Mouse (Mus musculus) subcutaneous adipose tissue, adult 2 months (tissue): ENCODE measurements around the gene Atf6. TPM values are rescaled to one million over a fixed set of nuclear protein-coding genes. Genes with fewer than 3 reads are reported as not detected.

ENCODE experiments used
- polyA plus RNA-seq: library from polyadenylated mRNA; depleted of rRNA; stranded (reverse); fragments of >200 nt; gene quantifications from 2 replicates; pipeline ENCODE4 v1.2.3, GENCODE M21; 2012; ENCODE audit warnings: low replicate concordance; rRNA removed

Gene Atf6
- 16.3 and 17.5 TPM in 2 replicates for polyA plus RNA-seq

DNA sequence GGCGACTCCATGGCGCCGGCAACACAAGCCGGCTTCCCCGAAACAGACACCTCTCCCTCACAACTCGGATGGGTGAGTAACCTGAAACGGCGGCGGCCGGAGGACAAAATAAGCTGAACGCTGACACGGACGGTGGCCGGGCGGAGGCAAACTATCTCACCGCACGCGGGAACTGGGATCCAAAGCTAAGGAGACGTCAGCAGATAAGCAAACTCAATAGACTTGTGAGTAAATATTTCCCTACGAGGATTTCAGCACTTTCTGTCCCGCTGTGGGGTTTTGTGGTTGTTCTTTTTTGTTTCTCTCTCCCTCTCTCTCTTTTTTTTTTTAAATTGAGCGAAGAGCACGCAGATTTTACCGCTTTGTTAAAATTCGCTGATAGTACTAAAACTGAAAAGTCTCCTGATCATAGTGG, at the start of gene Atf6:
Atf6 (minus strand) TSS at position 81 of the 415 bp plus-strand sequence.

DNA sequence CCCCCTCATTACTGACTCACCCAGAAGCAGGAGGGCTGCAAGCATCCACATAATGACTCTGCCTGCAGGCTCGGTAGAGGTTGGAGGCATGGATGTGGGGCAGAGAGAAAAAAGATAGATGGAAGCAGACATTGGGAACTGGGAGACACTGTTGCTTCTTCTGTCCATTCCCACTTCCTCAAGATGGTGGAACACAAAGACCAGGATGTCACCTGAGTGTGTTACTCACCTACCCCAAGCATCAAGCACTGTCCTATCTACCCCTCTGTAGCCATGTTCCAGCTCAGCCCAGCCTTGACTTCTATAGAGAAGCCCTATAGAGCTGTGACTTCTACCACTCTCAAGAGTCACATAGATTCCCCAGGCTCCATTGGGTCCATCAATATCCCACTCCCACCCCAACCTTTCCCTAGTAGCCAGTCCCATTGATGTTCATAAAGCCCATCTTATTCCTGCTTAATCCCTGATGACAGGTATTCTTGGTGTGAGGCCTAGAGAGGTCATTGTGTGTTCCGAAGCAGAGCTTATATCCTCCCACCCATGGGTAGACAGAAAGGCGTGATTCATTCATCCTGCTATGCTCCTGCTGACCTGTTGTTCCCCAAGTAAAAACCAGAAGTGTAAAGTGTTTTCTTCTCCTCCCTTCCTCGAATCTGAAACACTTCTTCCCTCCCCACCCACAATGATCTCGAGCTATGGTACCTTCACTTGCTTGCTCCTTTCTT, 45.5 kb upstream of the Atf6 start, which contains the start of gene Fcrlb:
Fcrlb (minus strand) TSS at position 51 of the 725 bp plus-strand sequence.

DNA sequence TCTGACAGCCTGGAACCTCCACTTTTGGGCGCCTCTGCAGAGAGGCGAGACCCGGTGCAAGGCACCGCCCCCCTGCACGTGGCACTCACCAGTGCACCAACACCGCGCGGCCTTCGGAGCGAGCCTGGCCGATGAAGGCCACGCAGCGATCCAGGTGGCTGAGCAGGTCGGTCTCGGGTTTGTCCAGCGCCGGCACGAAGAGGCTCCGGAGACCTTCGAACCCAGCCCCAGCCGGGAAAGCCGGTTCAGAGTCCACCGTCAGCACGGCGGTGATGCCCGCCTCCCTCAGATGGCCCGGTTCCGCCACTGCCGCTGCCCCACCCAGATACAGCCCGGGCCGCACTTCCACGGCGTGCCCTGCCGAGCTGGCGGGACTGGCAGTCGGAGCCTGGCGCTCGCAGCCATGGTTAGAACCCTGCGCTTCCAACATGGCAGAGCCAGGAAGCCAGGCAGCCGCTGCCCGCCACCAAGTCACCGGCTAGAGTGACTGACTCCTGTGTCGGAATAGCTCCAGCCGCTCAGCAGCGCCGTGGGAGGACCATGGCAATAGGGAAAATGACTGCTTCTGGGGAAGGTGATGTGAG, 17.5 kb upstream of the Atf6 start, which contains the start of the genes Gm26620 and Dusp12:
Gm26620 (plus strand) TSS at position 88 of the 584 bp plus-strand sequence.
Dusp12 (minus strand) TSS at position 563 of the 584 bp plus-strand sequence.

Other genes starting within 250 kb of the Atf6 start
- gene Olfml2b, start 223.2 kb downstream of the Atf6 start, polyA plus RNA-seq, result 26.7 and 34.6 TPM in 2 replicates
- gene Gm26620, start 17.3 kb upstream of the Atf6 start, polyA plus RNA-seq, result 0.75 and 1.2 TPM in 2 replicates
- 10.4 and 24.2 TPM in 2 replicates for gene Dusp12, start 17.8 kb upstream of the Atf6 start, polyA plus RNA-seq
- gene Fcrlb, start 45.2 kb upstream of the Atf6 start, polyA plus RNA-seq, result 0.09 and 0.40 TPM in 2 replicates
- 0.79 and 2.4 TPM in 2 replicates for gene Fcrla, start 59.8 kb upstream of the Atf6 start, polyA plus RNA-seq
- 38.9 and 43.1 TPM in 2 replicates for gene Fcgr2b, start 108.8 kb upstream of the Atf6 start, polyA plus RNA-seq
- 1.5 and 5.4 TPM in 2 replicates for gene Fcgr4, start 151.1 kb upstream of the Atf6 start, polyA plus RNA-seq
- 35.0 and 43.9 TPM in 2 replicates for gene Fcgr3, start 197.2 kb upstream of the Atf6 start, polyA plus RNA-seq
- gene Cfap126, start 246.1 kb upstream of the Atf6 start, polyA plus RNA-seq, result 6.9 and 8.9 TPM in 2 replicates